Mouse (Mus musculus) lung, postnatal 14 days (tissue): ENCODE measurements around the gene Pctp.

Source experiments
- DNase-seq: peaks from one replicate; pipeline ENCODE4 v3.0.0; 2021

Gene Pctp

DNA sequence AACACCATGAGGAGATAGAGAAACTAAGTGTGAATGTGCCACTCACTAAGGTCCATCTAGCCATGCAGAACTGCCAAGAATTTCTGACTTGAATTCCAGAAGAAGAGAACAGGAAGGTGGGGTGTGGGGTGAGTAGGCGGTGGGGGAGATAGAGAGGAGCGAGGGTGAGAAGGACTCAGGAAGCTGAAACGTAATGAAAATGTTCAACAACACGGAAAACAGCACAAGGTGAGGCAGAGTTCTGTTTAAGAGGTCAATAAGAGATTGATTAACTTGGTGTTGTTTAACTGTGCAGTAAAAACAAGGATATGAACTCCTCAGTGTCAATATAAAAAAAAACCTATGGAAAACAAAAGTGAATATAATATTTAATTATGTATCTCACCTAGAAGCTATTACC, 3.4 kb upstream of the Pctp start:
- no peak for DNase-seq

DNA sequence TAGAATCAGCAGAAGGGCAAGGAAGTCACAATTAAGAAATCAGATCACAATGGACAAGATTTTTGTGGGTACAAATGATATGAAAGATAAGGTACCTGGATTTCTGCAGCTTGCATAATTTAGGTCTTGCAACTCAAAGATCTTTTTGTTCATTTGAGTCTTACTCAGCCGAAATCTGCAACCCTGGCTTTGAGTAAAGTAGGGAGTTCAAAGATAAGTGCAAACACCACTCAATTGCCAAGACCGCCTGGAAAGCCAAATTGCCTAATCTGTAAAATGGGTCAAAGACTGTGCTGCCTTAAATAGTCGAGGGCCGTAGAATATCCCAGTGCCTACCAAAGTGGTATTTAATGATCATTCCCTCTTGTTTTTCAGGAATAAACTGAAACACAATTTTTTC, 692 bp upstream of the Pctp start:
- no peak for DNase-seq

DNA sequence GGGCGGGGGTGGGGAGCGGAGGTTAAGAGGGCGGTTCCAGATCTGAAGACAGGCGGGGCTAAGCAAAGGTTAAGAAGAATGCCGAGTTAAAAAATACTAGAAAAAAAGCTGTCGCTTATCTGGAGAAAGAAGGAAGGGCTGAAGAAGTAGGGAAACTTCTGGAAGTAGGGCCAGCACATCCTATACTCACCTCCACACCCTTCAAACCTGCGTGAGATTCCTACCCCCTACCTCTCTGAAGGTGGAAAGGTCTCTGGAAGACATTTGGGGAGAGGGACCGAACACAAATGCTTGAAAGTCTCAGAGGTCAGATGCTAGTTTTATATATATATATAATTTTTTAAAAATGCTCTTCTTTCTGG, 274 bp upstream of the Pctp start:
- DNase-seq: no peak

GRCm38 (mm10) chr11:90001396-90002230, 1.1 kb downstream of the Pctp start:
- DNase-seq: no peak

- no peak for DNase-seq
Observed at GRCm38 (mm10) chr11:90000666-90001065, 2.0 kb downstream of the Pctp start.

- DNase-seq: no peak
Observed at GRCm38 (mm10) chr11:89998996-89999770, 3.5 kb downstream of the Pctp start.

- peak; percentile 35 for DNase-seq
Observed at GRCm38 (mm10) chr11:89996856-89997255, 5.8 kb downstream of the Pctp start.

- no peak for DNase-seq
Observed at GRCm38 (mm10) chr11:89996406-89996805, 6.3 kb downstream of the Pctp start.

DNA sequence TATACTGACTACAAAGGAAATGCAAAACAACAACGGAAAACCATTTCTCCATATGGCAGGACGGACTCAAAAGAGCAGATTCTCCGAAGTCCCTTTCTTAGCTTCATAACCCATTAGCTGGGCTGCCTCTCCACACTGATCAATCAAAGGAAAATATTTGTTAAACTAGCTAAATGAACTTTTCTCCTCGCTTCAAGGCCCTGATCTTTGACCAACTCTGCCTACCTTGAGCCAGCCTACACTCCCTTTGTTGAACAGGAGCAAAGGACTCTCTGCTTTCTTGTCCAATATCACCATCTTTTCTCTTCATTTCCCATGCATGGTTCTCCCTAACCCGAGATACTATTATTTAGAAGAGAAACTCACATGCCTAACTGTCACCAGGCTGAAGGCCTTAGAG, 7.1 kb downstream of the Pctp start:
- DNase-seq: no peak

DNA sequence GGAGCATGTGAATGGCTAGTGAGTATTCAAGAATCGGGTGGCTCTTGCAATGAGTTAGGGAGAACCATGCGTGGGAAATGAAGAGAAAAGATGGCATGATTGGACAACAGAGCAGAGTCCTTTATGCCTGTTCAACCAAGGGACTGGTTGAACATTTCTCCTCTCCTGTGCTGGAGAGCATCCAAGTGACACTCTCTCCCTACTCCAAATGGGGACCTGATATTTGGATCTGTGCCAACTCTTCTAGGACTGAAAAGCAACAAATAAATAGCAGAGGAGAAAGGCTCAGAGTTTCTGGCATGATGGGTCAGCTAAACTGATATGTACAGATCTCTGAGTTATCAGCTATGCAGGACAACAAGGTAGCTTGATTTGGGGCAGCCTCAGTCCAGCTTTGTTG, 8.0 kb downstream of the Pctp start:
- no peak for DNase-seq

GRCm38 (mm10) chr11:89991661-89992060, 11.0 kb downstream of the Pctp start:
- DNase-seq: no peak

- DNase-seq: peak; percentile 88
Observed at GRCm38 (mm10) chr11:89988936-89989589, 13.6 kb downstream of the Pctp start.

- no peak for DNase-seq
Observed at GRCm38 (mm10) chr11:89986516-89986915, 16.2 kb downstream of the Pctp start.

DNA sequence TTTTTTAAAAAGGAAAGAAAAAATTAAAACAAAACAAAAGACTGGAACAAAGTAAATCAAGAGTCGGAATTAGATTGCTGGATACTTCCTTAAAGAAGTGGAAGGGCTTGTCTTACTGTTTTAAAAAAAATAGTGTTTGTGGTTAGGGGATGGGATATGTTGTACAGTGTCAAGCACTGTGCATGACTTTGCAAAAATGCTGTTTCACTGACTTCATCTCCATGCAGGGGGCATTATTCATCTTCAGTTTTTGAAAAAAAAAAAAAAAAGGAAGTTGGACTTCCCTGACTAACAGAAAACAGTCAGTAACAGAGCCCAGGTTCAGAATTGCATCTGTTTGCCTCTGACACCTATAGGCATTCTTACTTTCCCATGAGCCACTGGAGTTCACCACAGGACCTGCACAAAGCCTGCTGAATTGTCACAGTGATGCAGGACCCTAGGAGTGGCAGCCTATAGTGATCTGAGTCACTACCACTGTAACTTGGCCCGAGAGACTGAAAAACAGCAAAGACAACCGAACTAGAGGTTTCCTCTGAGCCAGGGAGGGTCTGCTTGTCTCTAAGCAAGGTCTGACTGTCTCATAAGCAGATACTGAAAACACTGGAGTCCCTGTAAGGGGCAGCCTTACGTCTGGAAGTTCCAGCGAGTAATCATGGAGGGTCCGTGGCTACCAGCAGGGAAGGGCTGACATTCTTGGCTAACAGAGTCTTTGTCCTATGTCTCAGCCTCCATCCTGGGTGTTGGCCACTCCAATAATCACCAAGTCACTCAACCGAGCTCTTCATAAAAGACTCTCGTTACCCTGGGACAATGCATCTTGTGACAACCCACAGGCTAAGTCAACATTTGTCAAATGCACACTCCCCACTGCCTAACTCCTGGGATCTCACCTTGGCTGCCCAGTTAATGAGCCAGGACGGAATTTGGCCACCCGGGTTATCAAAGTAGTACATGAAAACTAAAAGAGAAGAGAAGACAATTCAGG, 17.2 kb downstream of the Pctp start:
- no peak for DNase-seq

- no peak for DNase-seq
Observed at GRCm38 (mm10) chr11:89984436-89984835, 18.3 kb downstream of the Pctp start.

- no peak for DNase-seq
Observed at GRCm38 (mm10) chr11:89982918-89983317, 19.8 kb downstream of the Pctp start.

DNA sequence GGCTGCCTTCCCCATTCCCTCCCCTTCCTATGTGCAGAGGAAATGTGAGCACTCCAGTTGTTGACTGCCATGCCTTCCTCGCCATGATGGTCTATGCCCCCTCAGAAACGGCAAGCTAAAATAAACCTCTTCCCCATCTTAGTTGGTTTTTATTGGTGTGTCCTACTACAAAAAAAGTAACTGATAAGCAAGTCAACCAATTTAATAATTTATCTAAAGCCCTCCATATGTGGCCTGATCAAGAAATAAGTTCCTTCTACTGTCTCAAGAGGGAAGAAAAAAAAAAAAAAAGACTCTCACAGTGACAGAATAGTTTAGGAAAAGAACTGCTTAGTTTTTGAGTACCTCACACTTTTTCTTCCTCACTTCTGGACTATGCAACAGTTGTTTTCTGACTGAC, 22.6 kb downstream of the Pctp start:
- no peak for DNase-seq

DNA sequence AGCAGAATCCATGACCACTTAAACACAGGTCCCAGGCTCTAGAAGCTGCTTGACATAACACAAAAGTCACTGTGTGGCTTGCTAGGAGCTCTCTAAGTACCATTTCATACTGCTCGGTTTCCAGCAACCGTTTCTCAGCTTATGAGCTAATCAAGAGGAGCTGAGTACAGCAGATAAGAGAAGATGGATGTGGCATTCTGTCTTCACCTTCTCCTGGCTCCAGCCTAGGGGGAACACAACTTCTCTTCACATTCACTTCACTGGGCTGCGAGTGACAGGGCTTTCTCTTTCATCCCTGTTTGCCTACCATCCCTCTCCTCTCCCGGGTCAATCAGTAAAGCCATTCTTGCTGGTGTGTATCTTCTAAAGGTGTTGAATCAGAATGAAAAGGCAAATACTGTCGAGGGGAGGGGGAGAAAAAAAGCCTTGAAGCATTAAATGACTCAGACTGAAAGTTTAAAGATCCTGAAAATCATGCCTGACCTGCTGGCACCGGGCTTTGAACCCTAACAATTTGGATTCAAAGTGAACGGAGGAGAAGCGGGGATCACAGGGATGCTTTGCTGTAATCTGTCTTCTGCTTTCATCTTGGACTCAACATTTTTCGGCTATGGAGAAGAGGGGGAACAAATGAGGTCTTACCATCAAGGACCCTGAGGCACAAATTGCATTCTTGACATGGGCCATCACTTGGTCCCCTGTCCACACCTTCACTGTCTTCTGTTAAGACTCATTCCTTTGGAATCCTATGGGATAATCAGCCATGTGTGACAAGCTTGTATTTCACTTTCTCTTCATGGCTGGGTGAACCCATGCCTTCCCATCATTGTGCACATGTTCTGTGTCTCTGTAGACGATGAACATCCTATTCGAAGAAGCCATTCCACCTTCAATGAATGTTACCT, 23.5 kb downstream of the Pctp start:
- DNase-seq: no peak

DNA sequence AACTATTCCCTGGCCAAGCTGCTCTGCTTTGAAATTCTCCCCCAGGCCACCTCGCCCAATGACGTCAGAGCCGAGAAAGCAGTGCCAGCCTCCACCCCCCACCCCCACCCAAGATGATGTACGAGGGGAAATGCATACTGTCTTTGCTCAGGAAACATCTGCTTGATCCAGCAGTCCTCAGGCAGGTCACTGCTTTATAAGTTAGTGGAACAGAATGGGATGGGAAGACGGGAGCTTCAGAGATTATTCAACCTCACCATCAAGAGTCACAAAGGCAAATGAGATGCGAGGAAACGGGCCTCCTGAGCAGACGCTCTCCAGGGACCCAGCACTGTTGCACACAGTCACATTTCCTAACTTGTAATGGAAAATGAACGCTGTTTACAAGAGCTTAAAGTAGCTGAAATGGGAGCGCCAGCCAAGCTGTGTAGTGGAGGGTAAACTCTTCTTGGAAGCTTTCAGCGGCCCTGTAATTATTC, 24.3 kb downstream of the Pctp start:
- DNase-seq: peak; percentile 57

GRCm38 (mm10) chr11:89977746-89978352, 24.8 kb downstream of the Pctp start:
- DNase-seq: peak; percentile 20

- DNase-seq: no peak
Observed at GRCm38 (mm10) chr11:89976361-89976760, 26.3 kb downstream of the Pctp start.
